Mouse (Mus musculus): ENCODE measurements at regions not wholly inside any gene's neighbourhood (a gene's known extent, or its start where the extent isn't known, plus 50 kb on each side); places are given as distances from the start of the nearest gene placed in this dataset.
A peak's percentile ranks its signal among the peaks of the same experiment; 100 is the strongest.

- 32% methylated on average over 1 of the region's 1 CpGs for WGBS
- no peak overlapping the region for H3K4me3 ChIP-seq (ENCODE audit: low read depth, low read length)
- DNase-seq (ENCODE audit: low spot score) (peak; percentile 84), ATAC-seq (peak; percentile 93)
- H3K27me3 ChIP-seq (replicated peaks; ENCODE audit: control insufficient read depth, insufficient read depth, low read length): no peaks in the 10 kb centered on the region
- no peak overlapping the region for H3K9ac ChIP-seq (ENCODE audit: low read length)
- no peak overlapping the region for H3K27ac ChIP-seq (ENCODE audit: low read depth, low read length)
- no peaks in the 10 kb centered on the region for H3K4me1 ChIP-seq (ENCODE audit: control insufficient read depth, insufficient read depth, low read length)
- H3K9me3 ChIP-seq (replicated peaks; ENCODE audit: control insufficient read depth, low read length): no peaks in the 10 kb centered on the region
- no peaks in the 10 kb centered on the region for H3K36me3 ChIP-seq (ENCODE audit: control insufficient read depth, insufficient read depth, low read length)
- H3K4me2 ChIP-seq (ENCODE audit: low read length): no peak overlapping the region
Observed at GRCm38 (mm10) chr10:106242180-106242579, 228.0 kb upstream of the Ppfia2 start.

- Histone ChIP-seq H3K4me2 (ENCODE audit: low read length) (no peak overlapping the region), H3K4me3 (ENCODE audit: low read depth, low read length) (no peak overlapping the region), H3K9me3 (replicated peaks; ENCODE audit: control insufficient read depth, low read length) (no peaks in the 10 kb centered on the region), H3K9ac (ENCODE audit: low read length) (no peak overlapping the region), H3K36me3 (ENCODE audit: control insufficient read depth, insufficient read depth, low read length) (no peaks in the 10 kb centered on the region), H3K27me3 (replicated peaks; ENCODE audit: control insufficient read depth, insufficient read depth, low read length) (no peaks in the 10 kb centered on the region), H3K4me1 (ENCODE audit: control insufficient read depth, insufficient read depth, low read length) (no peaks in the 10 kb centered on the region), H3K27ac (ENCODE audit: low read depth, low read length) (no peak overlapping the region)
- ATAC-seq: peak; percentile 34; the same call in 1 of the 2 replicates
- peak; percentile 48 for DNase-seq (ENCODE audit: low spot score)
- WGBS: 73% methylated on average over 5 of the region's 5 CpGs
Observed at GRCm38 (mm10) chr10:106254106-106254505, 216.0 kb upstream of the Ppfia2 start.

DNA sequence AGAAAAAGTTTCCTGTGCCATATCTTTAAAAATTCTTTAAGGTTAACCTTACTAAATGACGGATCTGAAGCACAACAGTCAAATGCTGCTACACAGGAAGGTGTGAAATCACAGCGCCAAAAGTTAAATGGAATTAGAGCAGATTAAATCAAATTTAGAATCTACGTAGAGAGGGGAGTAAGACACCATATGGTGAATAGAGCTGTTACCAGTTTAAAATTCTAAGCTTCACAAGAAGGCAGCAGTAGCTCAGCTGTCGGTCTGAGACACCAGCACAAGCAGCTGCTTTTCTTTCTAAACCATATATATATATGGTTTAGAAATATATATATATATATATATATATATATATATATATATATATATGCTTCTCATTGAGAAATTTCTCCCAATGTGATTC lies 210.3 kb upstream of the Ppfia2 start:
- Histone ChIP-seq H3K27me3 (replicated peaks; ENCODE audit: control insufficient read depth, insufficient read depth, low read length) (no peaks in the 10 kb centered on the region), H3K36me3 (ENCODE audit: control insufficient read depth, insufficient read depth, low read length) (no peaks in the 10 kb centered on the region), H3K4me3 (ENCODE audit: low read depth, low read length) (no peak overlapping the region), H3K9me3 (replicated peaks; ENCODE audit: control insufficient read depth, low read length) (no peaks in the 10 kb centered on the region), H3K27ac (ENCODE audit: low read depth, low read length) (no peak overlapping the region), H3K4me1 (ENCODE audit: control insufficient read depth, insufficient read depth, low read length) (no peaks in the 10 kb centered on the region), H3K9ac (ENCODE audit: low read length) (no peak overlapping the region), H3K4me2 (ENCODE audit: low read length) (no peak overlapping the region)
- 66% methylated on average over 4 of the region's 4 CpGs for WGBS
- ATAC-seq: peak; percentile 66; the same call in 1 of the 2 replicates
- DNase-seq (ENCODE audit: low spot score): peak; percentile 62

DNA sequence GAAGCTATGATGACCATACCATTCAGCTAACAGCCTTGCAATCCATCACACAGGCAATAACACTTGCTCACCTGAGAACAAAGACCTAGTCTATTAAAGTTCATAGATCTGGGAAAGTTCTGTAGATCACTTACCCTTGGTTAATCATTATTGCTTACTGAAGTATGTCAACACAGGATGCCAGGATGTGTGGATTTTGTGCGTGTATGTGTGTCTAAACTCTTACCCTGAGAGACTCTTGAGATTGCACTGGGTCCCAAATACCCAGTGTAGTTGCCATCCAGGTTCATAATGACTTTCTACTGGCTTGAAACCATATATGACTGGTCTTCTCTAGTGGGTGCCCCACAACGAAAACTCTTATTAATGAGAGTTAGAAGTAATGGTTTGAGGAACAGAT lies 196.8 kb upstream of the Ppfia2 start:
- Histone ChIP-seq H3K9me3 (replicated peaks; ENCODE audit: control insufficient read depth, low read length) (no peaks in the 10 kb centered on the region), H3K4me3 (ENCODE audit: low read depth, low read length) (no peak overlapping the region), H3K27me3 (replicated peaks; ENCODE audit: control insufficient read depth, insufficient read depth, low read length) (no peaks in the 10 kb centered on the region), H3K4me2 (ENCODE audit: low read length) (no peak overlapping the region), H3K9ac (ENCODE audit: low read length) (no peak overlapping the region), H3K4me1 (ENCODE audit: control insufficient read depth, insufficient read depth, low read length) (no peaks in the 10 kb centered on the region), H3K27ac (ENCODE audit: low read depth, low read length) (no peak overlapping the region), H3K36me3 (ENCODE audit: control insufficient read depth, insufficient read depth, low read length) (no peaks in the 10 kb centered on the region)
- WGBS: 80% methylated on average over 2 of the region's 2 CpGs
- no peak for DNase-seq (ENCODE audit: low spot score)
- no peak for ATAC-seq

- H3K27me3 ChIP-seq (replicated peaks; ENCODE audit: control insufficient read depth, insufficient read depth, low read length): no peaks in the 10 kb centered on the region
- no peaks in the 10 kb centered on the region for H3K4me1 ChIP-seq (ENCODE audit: control insufficient read depth, insufficient read depth, low read length)
- H3K4me2 ChIP-seq (ENCODE audit: low read length): no peak overlapping the region
- ATAC-seq (no peak), DNase-seq (ENCODE audit: low spot score) (no peak)
- no peak overlapping the region for H3K4me3 ChIP-seq (ENCODE audit: low read depth, low read length)
- no peak overlapping the region for H3K27ac ChIP-seq (ENCODE audit: low read depth, low read length)
- no peaks in the 10 kb centered on the region for H3K36me3 ChIP-seq (ENCODE audit: control insufficient read depth, insufficient read depth, low read length)
- no peak overlapping the region for H3K9ac ChIP-seq (ENCODE audit: low read length)
- no peaks in the 10 kb centered on the region for H3K9me3 ChIP-seq (replicated peaks; ENCODE audit: control insufficient read depth, low read length)
Observed at GRCm38 (mm10) chr10:106289951-106290350, 180.2 kb upstream of the Ppfia2 start.

DNA sequence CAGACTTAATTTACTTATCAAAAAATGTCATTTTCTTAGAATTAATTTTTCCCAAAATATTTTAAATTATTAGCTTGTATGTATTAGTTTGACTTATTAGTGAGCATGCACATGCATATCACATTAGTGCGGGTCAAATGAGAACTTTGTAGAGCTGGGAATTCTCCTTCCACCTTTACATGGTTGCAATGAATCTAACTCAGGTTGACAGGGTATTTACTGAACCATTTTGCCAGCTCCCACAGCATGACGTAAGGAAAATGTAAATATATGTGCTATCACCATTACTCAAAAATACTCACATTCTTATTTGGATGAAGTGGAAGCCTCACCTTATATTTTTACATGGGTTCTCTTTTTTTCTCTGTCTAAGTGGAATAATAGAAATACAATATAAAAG lies 179.4 kb upstream of the Ppfia2 start:
- Histone ChIP-seq H3K4me3 (ENCODE audit: low read depth, low read length) (no peak overlapping the region), H3K9me3 (replicated peaks; ENCODE audit: control insufficient read depth, low read length) (no peaks in the 10 kb centered on the region), H3K27ac (ENCODE audit: low read depth, low read length) (no peak overlapping the region), H3K9ac (ENCODE audit: low read length) (no peak overlapping the region), H3K4me2 (ENCODE audit: low read length) (no peak overlapping the region), H3K4me1 (ENCODE audit: control insufficient read depth, insufficient read depth, low read length) (no peaks in the 10 kb centered on the region), H3K27me3 (replicated peaks; ENCODE audit: control insufficient read depth, insufficient read depth, low read length) (no peaks in the 10 kb centered on the region), H3K36me3 (ENCODE audit: control insufficient read depth, insufficient read depth, low read length) (no peaks in the 10 kb centered on the region)
- 92% methylated on average over 2 of the region's 2 CpGs for WGBS
- DNase-seq (ENCODE audit: low spot score): no peak
- no peak for ATAC-seq

DNA sequence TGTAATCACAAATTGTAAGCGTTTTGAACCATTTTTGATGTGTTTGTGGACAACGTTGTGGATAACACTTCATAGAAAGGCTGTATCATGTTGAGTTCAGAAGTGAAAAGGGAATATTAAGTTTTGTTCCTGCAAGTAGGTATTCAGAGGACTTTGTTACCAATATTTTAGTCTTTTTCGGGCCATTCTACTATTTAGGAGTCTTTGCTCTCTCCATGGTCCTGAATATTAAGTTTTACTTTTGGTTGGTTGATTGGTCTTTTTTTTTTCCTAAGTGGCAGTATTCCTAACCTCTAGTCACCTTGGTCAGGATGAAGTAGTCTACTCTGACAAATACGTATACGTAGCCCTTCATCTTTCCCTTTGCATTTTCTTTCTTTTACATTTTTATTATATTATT lies 174.6 kb upstream of the Ppfia2 start:
- DNase-seq (ENCODE audit: low spot score) (no peak), ATAC-seq (no peak)
- H3K4me3 ChIP-seq (ENCODE audit: low read depth, low read length): no peak overlapping the region
- H3K9me3 ChIP-seq (replicated peaks; ENCODE audit: control insufficient read depth, low read length): no peaks in the 10 kb centered on the region
- no peak overlapping the region for H3K4me2 ChIP-seq (ENCODE audit: low read length)
- H3K9ac ChIP-seq (ENCODE audit: low read length): no peak overlapping the region
- 84% methylated on average over 5 of the region's 5 CpGs for WGBS
- no peak overlapping the region for H3K27ac ChIP-seq (ENCODE audit: low read depth, low read length)
- H3K36me3 ChIP-seq (ENCODE audit: control insufficient read depth, insufficient read depth, low read length): no peaks in the 10 kb centered on the region
- H3K27me3 ChIP-seq (replicated peaks; ENCODE audit: control insufficient read depth, insufficient read depth, low read length): no peaks in the 10 kb centered on the region
- H3K4me1 ChIP-seq (ENCODE audit: control insufficient read depth, insufficient read depth, low read length): no peaks in the 10 kb centered on the region

DNA sequence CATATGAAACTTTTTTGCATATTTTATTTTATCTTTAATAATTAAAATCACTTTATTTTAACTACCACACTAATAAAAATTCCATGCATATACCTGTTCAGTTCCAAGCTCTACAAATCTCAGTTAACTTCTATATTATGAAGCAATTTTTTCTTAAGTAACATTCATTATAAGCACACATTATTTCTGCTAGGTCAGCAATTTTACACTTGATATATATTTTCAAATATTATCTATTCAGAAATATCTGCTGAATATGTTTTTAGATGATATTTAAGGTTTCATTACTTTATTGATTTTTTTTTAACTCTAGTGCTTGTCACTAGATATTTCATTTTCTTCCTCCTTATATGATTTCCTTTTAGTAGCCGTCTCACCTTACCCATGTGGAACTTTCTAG lies 135.0 kb upstream of the Ppfia2 start:
- no peaks in the 10 kb centered on the region for H3K4me1 ChIP-seq (ENCODE audit: control insufficient read depth, insufficient read depth, low read length)
- no peak overlapping the region for H3K9ac ChIP-seq (ENCODE audit: low read length)
- no peak overlapping the region for H3K4me2 ChIP-seq (ENCODE audit: low read length)
- H3K36me3 ChIP-seq (ENCODE audit: control insufficient read depth, insufficient read depth, low read length): no peaks in the 10 kb centered on the region
- no peak overlapping the region for H3K4me3 ChIP-seq (ENCODE audit: low read depth, low read length)
- H3K27ac ChIP-seq (ENCODE audit: low read depth, low read length): no peak overlapping the region
- ATAC-seq (no peak), DNase-seq (ENCODE audit: low spot score) (no peak)
- 100% methylated on average over 1 of the region's 1 CpGs for WGBS
- no peaks in the 10 kb centered on the region for H3K9me3 ChIP-seq (replicated peaks; ENCODE audit: control insufficient read depth, low read length)
- no peaks in the 10 kb centered on the region for H3K27me3 ChIP-seq (replicated peaks; ENCODE audit: control insufficient read depth, insufficient read depth, low read length)

DNA sequence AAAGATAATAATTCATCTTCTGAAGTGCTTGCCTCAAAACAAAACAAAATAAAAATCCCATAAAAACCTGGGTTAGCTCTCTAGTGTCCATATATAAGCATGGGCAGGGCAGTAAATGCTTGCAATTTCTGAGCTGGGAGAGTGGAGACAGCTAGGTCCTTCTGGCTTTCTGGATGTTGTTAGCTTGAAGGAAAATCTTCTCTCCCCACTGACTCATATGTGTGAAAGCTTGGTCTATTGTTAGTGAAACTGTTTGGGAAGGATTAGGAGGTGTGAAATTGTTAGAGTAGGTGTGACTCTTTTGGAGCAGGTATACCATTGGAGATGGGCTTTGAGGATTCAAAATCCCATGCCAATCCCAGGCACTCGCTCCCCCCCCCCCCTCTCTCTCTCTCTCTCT lies 118.5 kb upstream of the Ppfia2 start:
- ATAC-seq: no peak
- Histone ChIP-seq H3K27me3 (replicated peaks; ENCODE audit: control insufficient read depth, insufficient read depth, low read length) (no peaks in the 10 kb centered on the region), H3K9ac (ENCODE audit: low read length) (no peak overlapping the region)

More for the DNA sequence above, 118.5 kb upstream of the Ppfia2 start:
- no peak for DNase-seq (ENCODE audit: low spot score)
- Histone ChIP-seq H3K27ac (ENCODE audit: low read depth, low read length) (no peak overlapping the region), H3K9me3 (replicated peaks; ENCODE audit: control insufficient read depth, low read length) (no peaks in the 10 kb centered on the region), H3K4me1 (ENCODE audit: control insufficient read depth, insufficient read depth, low read length) (no peaks in the 10 kb centered on the region), H3K4me3 (ENCODE audit: low read depth, low read length) (no peak overlapping the region), H3K4me2 (ENCODE audit: low read length) (no peak overlapping the region), H3K36me3 (ENCODE audit: control insufficient read depth, insufficient read depth, low read length) (no peaks in the 10 kb centered on the region)
- 100% methylated on average over 1 of the region's 1 CpGs for WGBS

Data from forebrain, embryonic 14.5 days (tissue).